Mouse (Mus musculus): ENCODE measurements around the gene Oma1. TPM values are rescaled to one million over a fixed set of nuclear protein-coding genes. Genes with fewer than 3 reads are reported as not detected.

Gene Oma1
- polyA plus RNA-seq, 1 experiment from 2014 or later, result 18.6 TPM

GRCm38 (mm10) chr4:103402581-103402980 is 89.0 kb downstream of the Oma1 start:
- no peaks in the 10 kb centered on the region for H3K27me3 ChIP-seq (replicated peaks; ENCODE audit: control insufficient read depth, insufficient read depth, low read length)
- no peaks in the 10 kb centered on the region for H3K4me1 ChIP-seq (ENCODE audit: control insufficient read depth, insufficient read depth, low read length)
- DNase-seq (ENCODE audit: low spot score) (no peak), ATAC-seq (ENCODE audit: low read depth) (no peak)
- H3K27ac ChIP-seq (replicated peaks; ENCODE audit: low read depth, low read length), result no peak overlapping the region
- WGBS, result 57% methylated on average over 4 of the region's 4 CpGs
- H3K9ac ChIP-seq (ENCODE audit: low read depth, low read length), result no peak overlapping the region
- H3K4me2 ChIP-seq (ENCODE audit: low read depth, low read length), result no peak overlapping the region
- no peaks in the 10 kb centered on the region for H3K9me3 ChIP-seq (ENCODE audit: control insufficient read depth, low read length)
- H3K4me3 ChIP-seq (ENCODE audit: low read depth, low read length), result no peak overlapping the region
- no peaks in the 10 kb centered on the region for H3K36me3 ChIP-seq (ENCODE audit: control insufficient read depth, insufficient read depth, low read length)

- H3K36me3 ChIP-seq (ENCODE audit: control insufficient read depth, insufficient read depth, low read length), result no peaks in the 10 kb centered on the region
- DNase-seq (ENCODE audit: low spot score) (no peak), ATAC-seq (ENCODE audit: low read depth) (no peak)
- no peak overlapping the region for H3K27ac ChIP-seq (replicated peaks; ENCODE audit: low read depth, low read length)
- H3K4me2 ChIP-seq (ENCODE audit: low read depth, low read length), result no peak overlapping the region
- no peak overlapping the region for H3K4me3 ChIP-seq (ENCODE audit: low read depth, low read length)
- WGBS, result 67% methylated on average over 3 of the region's 3 CpGs
- H3K9me3 ChIP-seq (ENCODE audit: control insufficient read depth, low read length), result no peaks in the 10 kb centered on the region
- no peaks in the 10 kb centered on the region for H3K4me1 ChIP-seq (ENCODE audit: control insufficient read depth, insufficient read depth, low read length)
- H3K27me3 ChIP-seq (replicated peaks; ENCODE audit: control insufficient read depth, insufficient read depth, low read length), result no peaks in the 10 kb centered on the region
- no peak overlapping the region for H3K9ac ChIP-seq (ENCODE audit: low read depth, low read length)
Observed at GRCm38 (mm10) chr4:103405321-103405720, 91.7 kb downstream of the Oma1 start.

DNA sequence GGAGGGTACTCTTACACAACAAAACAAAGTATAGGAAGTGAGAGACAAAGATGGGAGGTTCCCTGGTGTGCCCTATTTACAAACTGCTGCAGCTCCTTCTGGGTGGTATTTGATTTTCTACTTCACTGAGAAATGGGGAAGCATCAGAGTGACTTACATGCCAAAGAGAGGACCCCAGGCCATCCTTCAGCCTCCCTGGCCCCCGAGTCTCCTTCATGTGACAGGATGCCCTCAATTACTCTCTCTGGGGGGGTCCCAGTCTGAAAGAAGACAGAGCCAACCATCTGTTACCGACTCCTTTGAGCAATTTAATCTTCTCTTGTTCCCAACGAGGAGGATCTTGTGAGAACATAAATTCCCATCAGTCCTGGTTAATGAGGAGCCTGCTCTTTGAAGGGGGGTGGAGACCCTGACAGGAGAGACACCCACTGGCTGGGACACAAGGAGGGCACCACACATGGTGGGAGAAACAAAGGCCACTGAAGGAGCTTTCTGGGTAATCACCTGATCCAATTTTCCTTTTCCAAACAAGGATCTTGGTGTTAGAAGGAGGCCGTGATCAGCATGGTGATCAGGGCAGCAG is 96.7 kb downstream of the Oma1 start:
- no peaks in the 10 kb centered on the region for H3K36me3 ChIP-seq (ENCODE audit: control insufficient read depth, insufficient read depth, low read length)
- 28% methylated on average over 4 of the region's 4 CpGs for WGBS
- DNase-seq (ENCODE audit: low spot score), result no peak
- no peaks in the 10 kb centered on the region for H3K4me1 ChIP-seq (ENCODE audit: control insufficient read depth, insufficient read depth, low read length)
- ATAC-seq (ENCODE audit: low read depth), result no peak
- H3K27me3 ChIP-seq (replicated peaks; ENCODE audit: control insufficient read depth, insufficient read depth, low read length), result no peaks in the 10 kb centered on the region
- no peak overlapping the region for H3K9ac ChIP-seq (ENCODE audit: low read depth, low read length)
- H3K4me2 ChIP-seq (ENCODE audit: low read depth, low read length), result no peak overlapping the region
- no peak overlapping the region for H3K4me3 ChIP-seq (ENCODE audit: low read depth, low read length)
- H3K9me3 ChIP-seq (ENCODE audit: control insufficient read depth, low read length), result no peaks in the 10 kb centered on the region
- no peak overlapping the region for H3K27ac ChIP-seq (replicated peaks; ENCODE audit: low read depth, low read length)

Other genes starting within 250 kb of the Oma1 start
- gene Mier1, start 199.4 kb upstream of the Oma1 start, polyA plus RNA-seq (2014; fragmentation: Nextera tagmentation; extraction: Ambion mirVana), result 34.0 and 36.1 TPM in 2 replicates
- gene Wdr78, start 199.3 kb upstream of the Oma1 start, polyA plus RNA-seq (2014; fragmentation: Nextera tagmentation; extraction: Ambion mirVana), result 3.6 and 3.9 TPM in 2 replicates
- gene Slc35d1, start 98.6 kb upstream of the Oma1 start, polyA plus RNA-seq (2014; fragmentation: Nextera tagmentation; extraction: Ambion mirVana), result 13.4 and 13.8 TPM in 2 replicates
- gene 4921539E11Rik, start 22.9 kb upstream of the Oma1 start, polyA plus RNA-seq (2014; fragmentation: Nextera tagmentation; extraction: Ambion mirVana), result not detected in 2 replicates

All from embryonic facial prominence, embryonic 14.5 days (tissue).